Mouse (Mus musculus): ENCODE results near the gene Ugt1a1.

DNA sequence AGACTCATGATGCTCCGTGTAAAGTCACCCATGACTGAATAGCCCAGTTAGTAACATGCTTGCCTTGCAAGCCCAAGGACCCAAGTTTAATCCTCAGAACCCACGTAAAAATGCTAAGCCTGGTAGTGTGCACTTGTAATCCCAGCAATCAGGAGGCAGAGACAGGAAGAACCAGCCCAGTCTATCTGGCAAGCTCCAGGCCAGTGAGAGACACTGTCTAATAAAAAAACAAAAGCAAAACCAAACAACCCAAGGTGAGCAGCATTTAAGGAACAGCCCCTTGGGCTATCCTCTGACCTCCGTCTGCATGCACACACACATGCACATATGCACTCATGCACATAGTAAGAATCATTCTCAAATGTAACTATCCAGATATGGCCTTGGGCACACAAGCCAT, 17.8 kb downstream of the Ugt1a1 start:
- no peak for TF ChIP-seq CTCF (IDR thresholded peaks at IDR 0.05; ENCODE audit: borderline replicate concordance, insufficient read depth, low read length)
- no peak for TF ChIP-seq POLR2A (IDR thresholded peaks at IDR 0.05; ENCODE audit: low read depth, low read length)

All from embryonic fibroblast, embryonic 13.5 days (primary cell).